In the genomic region with DNA sequence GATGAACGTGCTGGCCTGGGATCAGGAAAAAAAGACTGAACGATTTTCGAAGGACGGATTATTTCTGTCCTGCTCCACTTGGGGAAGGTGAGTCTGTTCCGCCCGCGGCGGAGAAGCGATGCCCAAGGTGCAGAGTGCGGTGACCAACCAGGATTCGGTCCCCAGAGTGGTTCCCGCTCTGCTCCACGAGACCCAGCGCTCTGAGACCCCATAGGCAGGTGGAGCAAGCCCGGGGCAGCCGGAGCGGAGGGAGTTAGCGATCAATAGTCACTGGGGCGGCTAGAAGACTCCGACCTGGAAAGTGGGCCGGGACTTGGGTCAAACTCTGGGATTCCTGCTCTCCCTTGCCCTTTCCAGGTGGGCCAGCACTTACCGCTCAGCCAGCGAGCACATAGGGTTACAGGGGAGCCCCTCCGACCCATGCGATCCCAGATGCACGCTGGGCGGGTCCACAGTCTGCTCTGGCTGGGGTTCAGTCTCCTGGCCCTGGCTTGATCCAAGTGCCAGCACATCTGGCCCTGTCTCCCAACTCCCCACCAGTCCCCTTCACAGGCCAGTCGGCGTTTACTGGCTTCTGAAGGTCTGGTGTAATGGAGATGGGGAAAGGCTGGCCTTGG, we compare ENCODE assay signal across 7 mouse cellular contexts. TPM values are rescaled to one million over a fixed set of nuclear protein-coding genes. Genes with fewer than 3 reads are reported as not detected.
DNase-seq lines count a peak whose midpoint lies in the region; ATAC-seq and TF ChIP-seq lines count a peak whose summit lies in the region.

No protein-coding gene starts in this region.

- intact Hi-C loops in left cerebral cortex, postnatal 36 days (cut with DNase I), result no loop called here

- H3K4me1 ChIP-seq in forebrain, embryonic 16.5 days (replicated peaks; ENCODE audit: control insufficient read depth, insufficient read depth, low read length), result peaks cover 10% of the 10 kb centered on the region
- peaks cover 47% of the 10 kb centered on the region for H3K4me1 ChIP-seq in liver, embryonic 13.5 days (replicated peaks)
- H3K4me1 ChIP-seq in stomach, postnatal 0 days (replicated peaks; ENCODE audit: control insufficient read depth, insufficient read depth), result no peaks in the 10 kb centered on the region; the same call in 1 of the 2 replicates

- DNase-seq in thymus, postnatal 4 days, result peak; percentile 26
- DNase-seq in thymus, postnatal 0 days (ENCODE audit: low spot score), result no peak
- no peak for DNase-seq in liver, embryonic 13.5 days
- peak; percentile 21 for DNase-seq in stomach, postnatal 0 days (ENCODE audit: low spot score)
- no peak for DNase-seq in left cerebral cortex, postnatal 36 days (ENCODE audit: low spot score in 2 of 2)

- ATAC-seq in forebrain, embryonic 16.5 days, result no peak
- ATAC-seq in liver, embryonic 13.5 days (ENCODE audit: low read depth), result peak; percentile 27; the same call in 1 of the 2 replicates
- ATAC-seq in stomach, postnatal 0 days (ENCODE audit: low FRiP score, low TSS enrichment), result 0 out of 2 replicates have a peak, but pooled peaks have one; percentile 49
- no peak for ATAC-seq in erythroid progenitor cell, adult 5-6 weeks (replicated peaks; ENCODE audit: low FRiP score, poor library complexity, severe bottlenecking)

- H3K4me3 ChIP-seq in forebrain, embryonic 16.5 days (replicated peaks; ENCODE audit: low read length), result peak overlapping the region; percentile 44
- H3K4me3 ChIP-seq in liver, embryonic 13.5 days (replicated peaks), result peak overlapping the region; percentile 57
- peak overlapping the region; percentile 41 for H3K4me3 ChIP-seq in stomach, postnatal 0 days (ENCODE audit: low read depth, low read length)

- H3K27ac ChIP-seq in forebrain, embryonic 16.5 days (ENCODE audit: low read length), result no peak overlapping the region
- no peak overlapping the region for H3K27ac ChIP-seq in liver, embryonic 13.5 days
- 0 out of 2 replicates have a peak overlapping the region, but pooled peaks have one; percentile 24 for H3K27ac ChIP-seq in stomach, postnatal 0 days (replicated peaks)

- H3K9ac ChIP-seq in forebrain, embryonic 16.5 days (replicated peaks; ENCODE audit: low read depth, low read length), result peak overlapping the region; percentile 46
- H3K9ac ChIP-seq in liver, embryonic 13.5 days, result peak overlapping the region; percentile 55
- peak overlapping the region; percentile 62 for H3K9ac ChIP-seq in stomach, postnatal 0 days (ENCODE audit: low read length)

- WGBS in forebrain, embryonic 16.5 days, result 3% methylated on average over 29 of the region's 29 CpGs
- WGBS in liver, embryonic 13.5 days (ENCODE audit: insufficient replicate concordance), result 18% methylated on average over 29 of the region's 29 CpGs
- WGBS in stomach, postnatal 0 days, result 10% methylated on average over 29 of the region's 29 CpGs

- no peak for TF ChIP-seq EP300 in stomach, postnatal 0 days (optimal IDR thresholded peaks at IDR 0.05)

- no peaks in the 10 kb centered on the region for H3K36me3 ChIP-seq in forebrain, embryonic 16.5 days (ENCODE audit: control insufficient read depth, insufficient read depth)
- no peaks in the 10 kb centered on the region for H3K36me3 ChIP-seq in liver, embryonic 13.5 days
- H3K36me3 ChIP-seq in stomach, postnatal 0 days (ENCODE audit: control insufficient read depth, insufficient read depth, low read length), result no peaks in the 10 kb centered on the region

- H3K9me3 ChIP-seq in forebrain, embryonic 16.5 days (ENCODE audit: control insufficient read depth, low read length), result no peaks in the 10 kb centered on the region
- H3K9me3 ChIP-seq in liver, embryonic 13.5 days (replicated peaks), result no peaks in the 10 kb centered on the region
- no peaks in the 10 kb centered on the region for H3K9me3 ChIP-seq in stomach, postnatal 0 days (ENCODE audit: control insufficient read depth, low read length)

- H3K27me3 ChIP-seq in forebrain, embryonic 16.5 days (replicated peaks; ENCODE audit: control insufficient read depth, insufficient read depth, low read length), result peaks cover 21% of the 10 kb centered on the region
- peaks cover 23% of the 10 kb centered on the region for H3K27me3 ChIP-seq in liver, embryonic 13.5 days
- H3K27me3 ChIP-seq in stomach, postnatal 0 days (ENCODE audit: control insufficient read depth, insufficient read depth, low read length), result no peaks in the 10 kb centered on the region

- H3K4me2 ChIP-seq in forebrain, embryonic 16.5 days (ENCODE audit: low read length), result peak overlapping the region; percentile 59
- peak overlapping the region; percentile 77 for H3K4me2 ChIP-seq in liver, embryonic 13.5 days
- peak overlapping the region; percentile 86 for H3K4me2 ChIP-seq in stomach, postnatal 0 days (replicated peaks; ENCODE audit: low read depth)

- no peak for TF ChIP-seq CTCF in stomach, postnatal 0 days (IDR thresholded peaks at IDR 0.05; ENCODE audit: low read depth)

RNA-seq across cellular contexts. Expression of a gene that starts 1.4 kb away (rescaled TPM):
- polyA plus RNA-seq in thymus, postnatal 0 days (2015; fragmentation: Nextera tagmentation; extraction: Ambion mirVana), result 5.9 and 7.3 TPM in 2 replicates
- polyA plus RNA-seq in forebrain, embryonic 16.5 days (2015; fragmentation: Nextera tagmentation; extraction: Ambion mirVana), result 1.1 and 1.2 TPM in 2 replicates
- 1.4 and 1.8 TPM in 2 replicates for polyA plus RNA-seq in liver, embryonic 13.5 days (2015; fragmentation: Nextera tagmentation; extraction: Ambion mirVana)
- 6.1 and 6.8 TPM in 2 replicates for polyA plus RNA-seq in stomach, postnatal 0 days (2015; fragmentation: Nextera tagmentation; extraction: Ambion mirVana)
- total RNA-seq in erythroid progenitor cell, adult 5-6 weeks (2015; ENCODE audit: low replicate concordance), result 2.5 and 3.4 TPM in 2 replicates
- total RNA-seq in erythroid progenitor cell, adult 5-6 weeks (2017; ENCODE audit: low replicate concordance), result 2.8 TPM in 1 of 2 replicates, not detected in the other
- 1 to 10 TPM in 1 of 2 experiments, under 1 TPM in 1; 0.54 to 1.1 TPM for total RNA-seq in left cerebral cortex, postnatal 36 days (2021)

Comparison
In these comparisons a context has a peak if more than half of its experiments do, and no peak if none do; other contexts are left out.
1. DNase-seq: peak in thymus, postnatal 4 days (single experiment) and stomach, postnatal 0 days (single experiment); none in thymus, postnatal 0 days (single experiment), liver, embryonic 13.5 days (single experiment) and left cerebral cortex, postnatal 36 days (0 of 2).
2. ATAC-seq: peak in liver, embryonic 13.5 days (single experiment) and stomach, postnatal 0 days (single experiment); none in forebrain, embryonic 16.5 days (single experiment) and erythroid progenitor cell, adult 5-6 weeks (single experiment).
3. Peak in every context shown above with its lines, with median percentiles within 50 percentile points of each other: H3K4me2 ChIP-seq, H3K4me3 ChIP-seq and H3K9ac ChIP-seq.